Mouse (Mus musculus): ENCODE measurements around the gene 4921517D22Rik. TPM values are rescaled to one million over a fixed set of nuclear protein-coding genes. Genes with fewer than 3 reads are reported as not detected.
"Not testable (repeated sequence)": the region's sequence is repeated elsewhere in the genome, so short reads cannot be mapped to it uniquely, and the experiment has no call there.

Gene 4921517D22Rik
- not detected in 2 replicates for polyA plus RNA-seq (2012; ENCODE audit: insufficient read depth, insufficient read length, low replicate concordance, missing spikeins)

DNA sequence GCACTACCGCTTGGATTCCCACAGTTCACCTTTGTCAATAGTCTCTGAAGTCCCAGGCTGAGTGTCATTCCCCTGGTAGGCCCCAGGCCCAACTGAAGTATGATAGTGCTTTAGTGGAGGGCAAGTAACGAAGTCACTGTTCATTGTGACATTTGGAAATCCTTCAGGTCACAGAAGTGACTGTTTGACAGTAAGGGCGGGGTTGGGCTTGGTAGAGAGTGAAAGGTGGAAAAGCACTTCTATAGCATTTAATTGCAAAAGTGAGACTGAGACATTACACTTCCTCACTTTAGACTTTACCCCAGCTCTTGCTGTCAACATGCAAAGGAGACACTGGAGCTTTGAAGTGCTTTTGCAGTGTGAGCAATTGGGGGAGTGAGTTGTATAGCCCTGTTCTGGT is at the start of gene 4921517D22Rik:
TSS of gene 4921517D22Rik (minus strand) at position 101 of the 400 bp plus-strand sequence.
- WGBS = 94% methylated on average over 3 of the region's 3 CpGs
- no peak within 1 kb of the TSS for H3K27ac ChIP-seq (ENCODE audit: insufficient read depth, low read depth, low read length)
- H3K4me1 ChIP-seq (ENCODE audit: control insufficient read depth, insufficient read depth, low read length) = no peaks in the 10 kb centered on the region
- no peak for TF ChIP-seq CTCF (IDR thresholded peaks at IDR 0.05; ENCODE audit: insufficient read depth, low read depth, low read length)
- no peak for TF ChIP-seq POLR2A (IDR thresholded peaks at IDR 0.05; ENCODE audit: insufficient read depth, low read depth, low read length)
- H3K4me3 ChIP-seq (ENCODE audit: insufficient read depth, low read depth, low read length) = no peak within 1 kb of the TSS

DNA sequence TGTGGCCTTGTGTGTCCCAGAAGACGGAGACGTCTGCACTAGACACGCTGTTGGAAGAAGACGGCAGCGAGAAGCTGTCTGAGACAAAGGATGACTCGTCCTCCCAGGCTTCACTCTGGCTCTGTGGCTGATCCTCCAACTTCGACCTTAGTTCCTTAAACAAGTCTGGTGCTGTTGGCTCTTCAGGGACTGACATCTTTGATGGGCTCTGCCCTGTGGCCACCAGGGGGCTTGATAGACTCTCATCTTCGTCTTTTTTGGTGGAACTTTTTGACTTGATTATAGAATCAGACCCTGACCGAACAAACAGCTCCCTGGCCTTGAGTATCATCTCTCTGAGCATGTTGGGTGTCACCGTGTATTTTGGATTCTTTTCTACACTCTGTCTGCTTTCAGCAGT is 47.8 kb upstream of the 4921517D22Rik start:
- 82% methylated on average over 10 of the region's 10 CpGs for WGBS
- TF ChIP-seq POLR2A (IDR thresholded peaks at IDR 0.05; ENCODE audit: insufficient read depth, low read depth, low read length) = no peak
- no peak for TF ChIP-seq CTCF (IDR thresholded peaks at IDR 0.05; ENCODE audit: insufficient read depth, low read depth, low read length)

DNA sequence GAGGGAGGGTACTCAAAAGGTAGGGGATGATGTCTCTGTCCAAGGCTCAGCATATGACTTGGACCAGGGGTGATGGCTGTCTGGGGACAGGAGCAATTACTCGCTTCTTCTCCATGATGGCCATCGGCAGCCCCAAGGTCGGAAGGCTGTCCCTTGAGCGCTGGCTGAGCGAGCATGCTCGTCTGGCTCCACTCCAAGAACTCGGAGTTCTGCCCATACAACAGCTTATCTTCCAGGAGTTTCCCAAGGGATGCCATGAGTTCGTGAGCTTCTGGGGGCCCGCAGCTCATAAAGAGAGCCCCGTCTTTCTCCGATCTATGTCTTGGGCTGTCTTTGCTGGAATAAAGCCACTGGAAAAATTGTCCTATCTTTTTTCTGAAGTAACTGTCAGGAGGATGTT is 47.2 kb upstream of the 4921517D22Rik start:
- Histone ChIP-seq H3K27ac (ENCODE audit: insufficient read depth, low read depth, low read length) (no peak overlapping the region), H3K4me3 (ENCODE audit: insufficient read depth, low read depth, low read length) (no peak overlapping the region), H3K4me1 (ENCODE audit: control insufficient read depth, insufficient read depth, low read length) (no peaks in the 10 kb centered on the region)
- TF ChIP-seq POLR2A (IDR thresholded peaks at IDR 0.05; ENCODE audit: insufficient read depth, low read depth, low read length) (no peak), CTCF (IDR thresholded peaks at IDR 0.05; ENCODE audit: insufficient read depth, low read depth, low read length) (no peak)
- 87% methylated on average over 11 of the region's 11 CpGs for WGBS

More for the DNA sequence above, 47.8 kb upstream of the 4921517D22Rik start:
- Histone ChIP-seq H3K27ac (ENCODE audit: insufficient read depth, low read depth, low read length) (no peak overlapping the region), H3K4me1 (ENCODE audit: control insufficient read depth, insufficient read depth, low read length) (peaks cover 6% of the 10 kb centered on the region), H3K4me3 (ENCODE audit: insufficient read depth, low read depth, low read length) (no peak overlapping the region)

DNA sequence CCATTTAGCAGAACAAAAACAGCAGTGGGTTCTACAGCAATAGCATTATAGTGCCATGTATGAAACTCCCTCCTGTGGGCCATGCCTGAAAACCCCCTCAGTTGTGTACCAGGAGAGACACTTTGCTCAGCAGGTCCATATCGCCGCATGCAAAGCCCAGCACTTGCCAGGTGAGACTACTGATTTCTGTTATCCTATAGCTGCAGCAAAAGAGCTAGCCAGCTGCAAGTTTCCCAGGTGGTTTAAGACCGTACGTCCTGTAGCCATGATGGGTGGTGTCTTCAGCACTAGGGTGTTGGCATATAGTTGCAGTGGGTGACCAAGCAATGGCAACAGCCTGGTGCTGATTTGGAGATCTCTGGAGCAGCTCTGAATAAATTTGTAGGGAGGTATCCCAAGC is 45.5 kb upstream of the 4921517D22Rik start:
- TF ChIP-seq CTCF (IDR thresholded peaks at IDR 0.05; ENCODE audit: insufficient read depth, low read depth, low read length) (no peak), POLR2A (IDR thresholded peaks at IDR 0.05; ENCODE audit: insufficient read depth, low read depth, low read length) (no peak)
- Histone ChIP-seq H3K27ac (ENCODE audit: insufficient read depth, low read depth, low read length) (no peak overlapping the region), H3K4me3 (ENCODE audit: insufficient read depth, low read depth, low read length) (no peak overlapping the region), H3K4me1 (ENCODE audit: control insufficient read depth, insufficient read depth, low read length) (no peaks in the 10 kb centered on the region)
- 92% methylated on average over 4 of the region's 4 CpGs for WGBS

DNA sequence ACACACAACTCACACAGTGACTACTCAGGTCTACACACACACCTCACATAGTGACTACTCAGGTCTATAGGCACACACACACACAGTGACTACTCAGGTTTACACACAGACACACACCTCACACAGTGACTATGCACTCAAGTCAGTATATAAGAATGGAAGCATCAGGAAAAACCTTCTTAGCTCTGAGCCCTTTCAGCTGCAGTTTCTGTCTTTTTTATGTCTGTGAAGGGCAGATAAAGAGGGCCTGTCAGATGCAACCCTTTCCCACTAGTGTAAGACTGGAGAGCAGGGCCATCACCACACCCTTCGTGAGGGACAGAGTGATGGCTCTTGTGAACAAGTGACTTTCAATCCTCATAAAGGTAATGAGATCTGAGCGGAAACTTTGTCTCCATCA is 44.5 kb upstream of the 4921517D22Rik start:
- no peak for TF ChIP-seq CTCF (IDR thresholded peaks at IDR 0.05; ENCODE audit: insufficient read depth, low read depth, low read length)
- no peak for TF ChIP-seq POLR2A (IDR thresholded peaks at IDR 0.05; ENCODE audit: insufficient read depth, low read depth, low read length)
- 89% methylated on average over 2 of the region's 2 CpGs for WGBS
- no peak overlapping the region for H3K4me3 ChIP-seq (ENCODE audit: insufficient read depth, low read depth, low read length)
- no peak overlapping the region for H3K27ac ChIP-seq (ENCODE audit: insufficient read depth, low read depth, low read length)
- H3K4me1 ChIP-seq (ENCODE audit: control insufficient read depth, insufficient read depth, low read length) = no peaks in the 10 kb centered on the region

DNA sequence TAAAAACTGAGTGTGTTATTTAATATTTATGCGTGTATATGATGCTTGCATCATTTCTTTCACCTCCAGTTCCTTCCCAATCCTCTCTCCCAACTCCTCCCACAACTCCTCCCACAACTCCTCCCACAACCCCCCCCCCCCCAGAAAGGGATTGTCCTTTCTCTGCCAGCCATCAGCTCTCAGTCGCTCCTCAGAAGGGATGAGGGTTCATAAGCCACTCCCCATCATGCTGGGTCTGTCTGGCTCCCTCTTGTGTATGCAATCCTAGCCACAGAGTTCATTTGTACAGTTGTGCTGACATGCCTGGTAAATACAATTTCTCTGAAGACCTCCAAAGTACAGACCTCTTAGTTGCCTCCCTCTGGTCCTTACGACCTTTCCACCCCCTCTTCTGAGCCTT is 41.3 kb upstream of the 4921517D22Rik start:
- TF ChIP-seq POLR2A (IDR thresholded peaks at IDR 0.05; ENCODE audit: insufficient read depth, low read depth, low read length) (no peak), CTCF (IDR thresholded peaks at IDR 0.05; ENCODE audit: insufficient read depth, low read depth, low read length) (no peak)
- H3K4me3 ChIP-seq (ENCODE audit: insufficient read depth, low read depth, low read length) = no peak overlapping the region
- 37% methylated on average over 3 of the region's 3 CpGs for WGBS
- no peak overlapping the region for H3K27ac ChIP-seq (ENCODE audit: insufficient read depth, low read depth, low read length)
- no peaks in the 10 kb centered on the region for H3K4me1 ChIP-seq (ENCODE audit: control insufficient read depth, insufficient read depth, low read length)

DNA sequence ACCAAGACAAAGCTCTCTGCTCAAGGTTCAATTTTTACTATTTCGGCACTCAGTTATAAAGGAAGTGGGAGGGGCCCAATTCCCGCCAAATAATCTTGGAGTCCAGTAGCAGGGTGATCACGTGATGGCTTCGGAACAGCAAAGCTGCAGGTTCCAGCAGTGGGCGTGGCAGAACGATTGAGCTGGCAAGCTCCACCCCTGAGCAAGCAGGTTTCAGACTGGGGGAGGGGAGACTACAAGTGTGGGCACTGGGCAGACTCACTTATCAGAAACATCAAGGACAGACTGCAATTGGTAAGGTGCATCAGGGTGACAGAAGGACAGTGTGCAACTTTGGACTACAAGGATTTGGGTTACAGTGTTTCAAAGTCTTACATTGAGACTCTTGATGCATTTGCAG is 40.4 kb upstream of the 4921517D22Rik start:
- H3K4me3 ChIP-seq (ENCODE audit: insufficient read depth, low read depth, low read length); H3K27ac ChIP-seq (ENCODE audit: insufficient read depth, low read depth, low read length); H3K4me1 ChIP-seq (ENCODE audit: control insufficient read depth, insufficient read depth, low read length): not testable (repeated sequence)
- 29% methylated on average over 6 of the region's 6 CpGs for WGBS

DNA sequence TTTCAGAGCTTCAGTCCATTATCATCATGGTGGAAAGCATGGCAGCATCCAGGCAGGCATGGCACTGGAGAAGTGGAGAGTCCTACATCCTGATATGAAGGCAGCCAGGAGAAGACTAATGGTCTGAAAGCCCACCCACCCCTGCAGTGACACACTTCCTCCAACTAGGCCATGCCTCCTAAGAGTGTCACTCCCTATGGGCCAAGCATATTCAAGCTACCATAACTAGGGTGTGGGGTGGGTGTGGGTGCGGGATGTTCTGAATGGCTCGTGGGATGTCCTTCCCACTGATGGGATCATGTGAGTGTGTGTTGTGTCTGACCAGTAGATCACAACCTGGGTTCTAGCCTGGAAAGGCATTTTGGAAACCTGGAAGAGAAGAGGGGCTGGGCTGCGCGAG is 40.0 kb upstream of the 4921517D22Rik start:
- WGBS = 81% methylated on average over 4 of the region's 4 CpGs
- TF ChIP-seq CTCF (IDR thresholded peaks at IDR 0.05; ENCODE audit: insufficient read depth, low read depth, low read length) (no peak), POLR2A (IDR thresholded peaks at IDR 0.05; ENCODE audit: insufficient read depth, low read depth, low read length) (no peak)
- no peak overlapping the region for H3K4me3 ChIP-seq (ENCODE audit: insufficient read depth, low read depth, low read length)
- H3K27ac ChIP-seq (ENCODE audit: insufficient read depth, low read depth, low read length) = no peak overlapping the region
- no peaks in the 10 kb centered on the region for H3K4me1 ChIP-seq (ENCODE audit: control insufficient read depth, insufficient read depth, low read length)

DNA sequence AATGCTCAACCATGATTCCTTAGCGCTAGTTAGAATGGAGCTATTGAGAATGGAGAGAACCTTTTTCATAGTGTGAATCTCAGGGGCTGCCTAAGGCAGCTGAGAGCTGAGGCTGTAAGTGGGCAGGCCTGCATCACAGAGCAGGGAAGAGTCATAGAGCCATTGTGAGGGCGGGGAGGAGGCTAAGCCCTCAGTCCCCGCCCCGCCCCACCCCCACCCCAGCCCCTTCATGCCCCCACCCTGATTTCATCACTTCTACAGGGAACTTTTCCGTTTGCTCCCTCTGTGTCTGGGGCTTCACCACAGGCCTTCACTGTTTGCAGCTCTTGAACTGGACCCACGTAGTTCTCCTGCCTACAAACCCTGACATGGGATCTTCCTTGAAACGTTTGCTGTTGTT is 37.7 kb upstream of the 4921517D22Rik start, which contains the start of gene Spata31d1d:
TSS of gene Spata31d1d (minus strand) at position 101 of the 400 bp plus-strand sequence.
- no peak within 1 kb of the TSS for H3K27ac ChIP-seq (ENCODE audit: insufficient read depth, low read depth, low read length)
- H3K4me3 ChIP-seq (ENCODE audit: insufficient read depth, low read depth, low read length) = no peak within 1 kb of the TSS
- H3K4me1 ChIP-seq (ENCODE audit: control insufficient read depth, insufficient read depth, low read length) = 0 out of 2 replicates have a peak, but pooled peaks cover 3% of the 10 kb centered on the region
- 55% methylated on average over 7 of the region's 7 CpGs for WGBS
- TF ChIP-seq POLR2A (IDR thresholded peaks at IDR 0.05; ENCODE audit: insufficient read depth, low read depth, low read length) (no peak), CTCF (IDR thresholded peaks at IDR 0.05; ENCODE audit: insufficient read depth, low read depth, low read length) (no peak)

Measured in olfactory bulb, adult 2 months (tissue).